Mouse (Mus musculus): ENCODE results near the gene Usp3. TPM values are rescaled to one million over a fixed set of nuclear protein-coding genes. Genes with fewer than 3 reads are reported as not detected.
A peak's percentile ranks its signal among the peaks of the same experiment; 100 is the strongest.

Usp3 gene
- polyA plus RNA-seq, 1 experiment from 2014 or later, result 19.8 TPM

DNA sequence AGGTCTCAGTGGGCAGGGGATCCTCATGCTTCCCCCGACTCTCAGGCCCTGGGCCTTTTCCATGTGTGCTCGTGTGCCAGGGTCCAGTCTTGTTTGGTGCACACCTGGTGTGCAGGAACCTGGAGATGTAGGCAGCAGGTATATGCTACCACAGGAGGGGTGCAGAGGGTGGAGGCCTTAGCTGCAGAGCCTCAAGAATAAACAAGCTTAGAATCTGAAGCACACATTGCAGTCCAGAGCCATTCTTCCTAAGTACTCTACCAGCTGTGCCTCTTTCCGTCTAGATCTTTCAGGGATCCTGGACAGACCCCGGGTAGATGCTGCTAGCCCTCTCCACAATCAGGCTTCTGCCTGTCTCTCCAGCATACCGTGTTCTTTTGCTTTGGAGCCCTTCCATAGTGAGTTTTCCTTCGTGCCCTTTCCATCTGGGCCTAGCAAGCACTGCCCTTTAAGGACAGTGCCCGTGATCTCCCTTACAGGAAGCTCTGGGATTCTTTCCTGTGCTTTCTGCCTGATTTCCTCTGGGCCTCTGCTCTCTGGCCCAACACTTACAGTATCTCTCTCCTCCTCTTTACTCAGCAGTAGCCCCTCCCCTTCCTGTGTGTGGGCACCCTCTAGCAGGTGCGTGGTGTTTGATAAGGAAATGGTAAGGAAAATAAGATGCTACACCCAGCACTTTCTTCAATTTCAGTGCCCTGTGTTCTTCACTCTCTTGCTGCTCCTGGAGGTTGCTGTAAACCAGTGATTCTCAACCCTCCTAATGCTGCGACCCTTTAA lies 87.6 kb downstream of the Usp3 start:
- Histone ChIP-seq H3K27ac (ENCODE audit: low read depth) (peak overlapping the region; percentile 92), H3K27me3 (ENCODE audit: insufficient read depth, low read length) (no peaks in the 10 kb centered on the region), H3K9me3 (ENCODE audit: low read length) (no peaks in the 10 kb centered on the region), H3K4me1 (ENCODE audit: insufficient read depth) (peaks cover 28% of the 10 kb centered on the region), H3K4me2 (ENCODE audit: low read depth, low read length) (peak overlapping the region; percentile 33), H3K4me3 (ENCODE audit: low read depth, low read length) (no peak overlapping the region), H3K36me3 (replicated peaks; ENCODE audit: insufficient read depth, low read length) (peaks cover 86% of the 10 kb centered on the region), H3K9ac (replicated peaks) (peak overlapping the region; percentile 46; the same call in 1 of the 2 replicates)
- DNase-seq (peak; percentile 66), ATAC-seq (peak; percentile 95)
- WGBS (ENCODE audit: insufficient replicate concordance), result 45% methylated on average over 9 of the region's 9 CpGs
- TF ChIP-seq EP300 (IDR thresholded peaks at IDR 0.05; ENCODE audit: low read depth) (peak; percentile 94), CTCF (IDR thresholded peaks at IDR 0.05; ENCODE audit: low read depth) (no peak)

- H3K36me3 ChIP-seq (replicated peaks; ENCODE audit: insufficient read depth, low read length), result peaks cover 83% of the 10 kb centered on the region
- no peak overlapping the region for H3K9ac ChIP-seq (replicated peaks)
- peaks cover 28% of the 10 kb centered on the region for H3K4me1 ChIP-seq (ENCODE audit: insufficient read depth)
Measured at GRCm38 (mm10) chr9:66504518-66504917, 88.4 kb downstream of the Usp3 start.

DNA sequence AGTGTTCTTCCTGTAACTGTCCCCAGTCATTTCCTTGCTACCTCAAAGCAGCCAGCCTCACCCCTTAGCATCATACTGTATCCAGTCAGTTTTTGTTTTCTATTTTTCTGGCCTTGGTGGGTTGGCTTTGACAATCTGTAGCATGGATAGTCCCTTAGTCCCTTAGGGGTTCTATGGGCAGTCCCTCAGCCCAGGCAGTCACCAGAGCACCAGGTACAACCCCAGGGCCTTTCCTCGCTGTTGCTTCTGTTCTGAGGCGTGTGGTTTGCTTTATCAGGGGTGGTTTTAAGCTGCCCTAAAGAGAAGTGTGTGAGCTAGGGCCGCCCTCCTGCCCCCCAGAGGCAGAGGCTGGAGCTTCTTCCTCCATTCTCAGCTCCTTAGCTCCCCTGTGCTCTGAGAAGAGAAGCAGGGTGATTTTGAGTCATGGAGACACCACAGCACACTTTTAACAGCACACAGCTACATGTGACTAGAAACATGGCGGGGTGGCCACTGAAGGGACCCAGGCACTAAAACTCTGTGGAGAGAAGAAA lies 89.0 kb downstream of the Usp3 start:
- Histone ChIP-seq H3K4me2 (ENCODE audit: low read depth, low read length) (no peak overlapping the region), H3K36me3 (replicated peaks; ENCODE audit: insufficient read depth, low read length) (peaks cover 77% of the 10 kb centered on the region), H3K9me3 (ENCODE audit: low read length) (no peaks in the 10 kb centered on the region), H3K4me1 (ENCODE audit: insufficient read depth) (peaks cover 28% of the 10 kb centered on the region), H3K9ac (replicated peaks) (no peak overlapping the region), H3K4me3 (ENCODE audit: low read depth, low read length) (no peak overlapping the region), H3K27me3 (ENCODE audit: insufficient read depth, low read length) (no peaks in the 10 kb centered on the region), H3K27ac (ENCODE audit: low read depth) (peak overlapping the region; percentile 92)
- peak; percentile 63 for DNase-seq
- peak; percentile 75 for TF ChIP-seq CTCF (IDR thresholded peaks at IDR 0.05; ENCODE audit: low read depth)
- TF ChIP-seq EP300 (IDR thresholded peaks at IDR 0.05; ENCODE audit: low read depth), result peak; percentile 54; the same call in 1 of the 2 replicates
- ATAC-seq, result peak; percentile 64
- 54% methylated on average over 4 of the region's 4 CpGs for WGBS (ENCODE audit: insufficient replicate concordance)

More at GRCm38 (mm10) chr9:66504518-66504917, 88.4 kb downstream of the Usp3 start:
- ATAC-seq (no peak), DNase-seq (no peak)
- no peaks in the 10 kb centered on the region for H3K27me3 ChIP-seq (ENCODE audit: insufficient read depth, low read length)
- WGBS (ENCODE audit: insufficient replicate concordance), result 93% methylated on average over 13 of the region's 13 CpGs
- peak overlapping the region; percentile 92 for H3K27ac ChIP-seq (ENCODE audit: low read depth)
- H3K9me3 ChIP-seq (ENCODE audit: low read length), result no peaks in the 10 kb centered on the region
- no peak overlapping the region for H3K4me2 ChIP-seq (ENCODE audit: low read depth, low read length)
- no peak overlapping the region for H3K4me3 ChIP-seq (ENCODE audit: low read depth, low read length)
- TF ChIP-seq CTCF (IDR thresholded peaks at IDR 0.05; ENCODE audit: low read depth), result no peak
- TF ChIP-seq EP300 (IDR thresholded peaks at IDR 0.05; ENCODE audit: low read depth), result no peak

DNA sequence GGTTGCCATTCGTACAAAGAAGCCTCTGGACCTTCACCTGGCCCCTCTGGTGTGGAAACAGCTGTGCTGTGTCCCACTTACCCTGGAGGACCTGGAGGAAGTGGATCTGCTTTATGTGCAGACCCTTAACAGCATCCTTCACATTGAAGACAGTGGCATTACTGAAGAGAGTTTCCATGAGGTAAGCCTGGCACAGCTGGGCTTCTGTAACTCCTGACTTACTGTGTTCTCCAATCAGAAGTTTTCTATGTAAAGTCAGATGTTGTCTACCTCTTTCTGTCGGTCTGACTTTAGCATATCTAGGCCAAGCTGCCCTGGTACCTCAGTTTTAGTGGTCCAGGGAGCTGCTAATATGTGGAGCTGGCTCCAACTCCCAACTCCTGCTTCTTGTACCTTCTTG lies 91.7 kb downstream of the Usp3 start:
- Histone ChIP-seq H3K4me3 (ENCODE audit: low read depth, low read length) (no peak overlapping the region), H3K9ac (replicated peaks) (no peak overlapping the region), H3K27me3 (ENCODE audit: insufficient read depth, low read length) (no peaks in the 10 kb centered on the region), H3K27ac (ENCODE audit: low read depth) (no peak overlapping the region), H3K4me1 (ENCODE audit: insufficient read depth) (peaks cover 24% of the 10 kb centered on the region), H3K36me3 (replicated peaks; ENCODE audit: insufficient read depth, low read length) (peaks cover 78% of the 10 kb centered on the region), H3K9me3 (ENCODE audit: low read length) (no peaks in the 10 kb centered on the region), H3K4me2 (ENCODE audit: low read depth, low read length) (no peak overlapping the region)
- no peak for DNase-seq
- ATAC-seq, result no peak
- WGBS (ENCODE audit: insufficient replicate concordance), result 84% methylated on average over 2 of the region's 2 CpGs
- no peak for TF ChIP-seq EP300 (IDR thresholded peaks at IDR 0.05; ENCODE audit: low read depth)
- TF ChIP-seq CTCF (IDR thresholded peaks at IDR 0.05; ENCODE audit: low read depth), result no peak

DNA sequence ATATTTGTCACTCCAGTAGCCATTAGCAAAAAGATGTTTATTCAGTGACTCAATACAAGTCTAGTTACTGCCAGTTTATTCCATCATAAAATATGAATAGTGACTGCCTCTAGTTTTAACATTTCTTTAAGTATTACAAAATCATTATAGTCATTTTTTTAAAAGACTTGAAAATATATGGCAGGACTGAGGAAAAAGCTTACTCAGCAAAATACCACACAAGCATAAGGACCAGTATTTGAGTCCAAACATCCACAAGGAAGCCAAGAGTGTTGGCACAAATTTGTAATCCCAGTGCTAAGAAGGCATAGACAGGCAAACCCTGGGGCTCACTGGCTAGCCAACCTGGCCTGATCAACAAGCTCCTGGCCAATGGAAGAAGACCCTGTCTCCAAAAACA lies 99.0 kb downstream of the Usp3 start:
- Histone ChIP-seq H3K36me3 (replicated peaks; ENCODE audit: insufficient read depth, low read length) (peaks cover 90% of the 10 kb centered on the region), H3K27me3 (ENCODE audit: insufficient read depth, low read length) (no peaks in the 10 kb centered on the region)

GRCm38 (mm10) chr9:66492361-66492760 lies 100.6 kb downstream of the Usp3 start:
- Histone ChIP-seq H3K4me2 (ENCODE audit: low read depth, low read length) (no peak overlapping the region), H3K27me3 (ENCODE audit: insufficient read depth, low read length) (no peaks in the 10 kb centered on the region), H3K4me3 (ENCODE audit: low read depth, low read length) (no peak overlapping the region), H3K9me3 (ENCODE audit: low read length) (no peaks in the 10 kb centered on the region), H3K27ac (ENCODE audit: low read depth) (no peak overlapping the region), H3K36me3 (replicated peaks; ENCODE audit: insufficient read depth, low read length) (peaks cover 89% of the 10 kb centered on the region), H3K4me1 (ENCODE audit: insufficient read depth) (no peaks in the 10 kb centered on the region), H3K9ac (replicated peaks) (no peak overlapping the region)
- DNase-seq (no peak), ATAC-seq (no peak)
- WGBS (ENCODE audit: insufficient replicate concordance), result 59% methylated on average over 1 of the region's 1 CpGs
- no peak for TF ChIP-seq CTCF (IDR thresholded peaks at IDR 0.05; ENCODE audit: low read depth)
- TF ChIP-seq EP300 (IDR thresholded peaks at IDR 0.05; ENCODE audit: low read depth), result no peak

More for the DNA sequence above, 99.0 kb downstream of the Usp3 start:
- no peak overlapping the region for H3K4me2 ChIP-seq (ENCODE audit: low read depth, low read length)
- H3K4me3 ChIP-seq (ENCODE audit: low read depth, low read length), result no peak overlapping the region
- no peak for TF ChIP-seq EP300 (IDR thresholded peaks at IDR 0.05; ENCODE audit: low read depth)
- DNase-seq (no peak), ATAC-seq (no peak)
- H3K9ac ChIP-seq (replicated peaks), result no peak overlapping the region
- H3K4me1 ChIP-seq (ENCODE audit: insufficient read depth), result no peaks in the 10 kb centered on the region
- no peak overlapping the region for H3K27ac ChIP-seq (ENCODE audit: low read depth)
- H3K9me3 ChIP-seq (ENCODE audit: low read length), result no peaks in the 10 kb centered on the region

Data from liver, postnatal 0 days (tissue).